Mouse (Mus musculus) ZHBTc4 (cell line): ENCODE measurements around the gene Tmem189.

Experiments used
- DNase-seq: peaks from one replicate; pipeline ENCODE4 v3.0.0-alpha.2; 2011; ENCODE audit warnings: low read depth, low spot score

Gene Tmem189

DNA sequence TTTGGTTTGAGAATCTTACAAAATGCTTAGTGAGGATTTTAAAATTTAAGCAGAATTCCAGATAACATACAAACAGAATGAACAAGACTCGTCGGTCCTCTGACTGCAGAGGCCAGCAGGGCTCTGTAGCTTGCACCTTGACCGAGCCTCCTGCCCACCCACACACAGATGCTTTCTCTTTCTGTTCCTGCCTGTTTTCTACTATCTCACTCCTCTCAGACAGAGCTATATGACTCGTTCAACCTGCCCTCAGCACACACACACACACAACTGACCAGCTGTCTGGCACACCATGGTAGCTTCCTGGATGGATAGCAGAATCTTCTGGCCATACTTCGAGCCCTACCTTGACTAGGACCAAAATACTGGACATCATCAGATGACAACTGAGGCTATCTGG, 66.7 kb downstream of the Tmem189 start:
- DNase-seq = no peak

DNA sequence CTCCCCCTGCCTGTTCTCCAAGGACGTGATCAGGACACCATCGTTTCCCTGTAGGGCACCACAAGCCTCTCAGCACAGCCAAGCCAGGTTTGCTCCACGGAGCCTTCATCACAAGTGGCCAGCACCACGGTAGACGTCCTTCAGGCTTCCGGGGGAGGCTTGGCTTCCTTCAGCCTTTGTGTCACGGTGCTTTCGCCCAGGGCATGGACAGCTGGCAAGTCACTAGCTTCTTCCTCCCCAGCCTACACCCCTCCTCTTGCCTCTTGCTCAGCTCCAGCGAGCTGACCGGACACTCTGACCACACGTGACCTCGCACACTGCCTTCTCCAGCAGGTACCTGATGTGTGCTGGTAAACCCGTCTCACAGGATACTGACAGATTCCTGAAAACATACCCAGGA, 67.3 kb downstream of the Tmem189 start:
- no peak for DNase-seq

DNA sequence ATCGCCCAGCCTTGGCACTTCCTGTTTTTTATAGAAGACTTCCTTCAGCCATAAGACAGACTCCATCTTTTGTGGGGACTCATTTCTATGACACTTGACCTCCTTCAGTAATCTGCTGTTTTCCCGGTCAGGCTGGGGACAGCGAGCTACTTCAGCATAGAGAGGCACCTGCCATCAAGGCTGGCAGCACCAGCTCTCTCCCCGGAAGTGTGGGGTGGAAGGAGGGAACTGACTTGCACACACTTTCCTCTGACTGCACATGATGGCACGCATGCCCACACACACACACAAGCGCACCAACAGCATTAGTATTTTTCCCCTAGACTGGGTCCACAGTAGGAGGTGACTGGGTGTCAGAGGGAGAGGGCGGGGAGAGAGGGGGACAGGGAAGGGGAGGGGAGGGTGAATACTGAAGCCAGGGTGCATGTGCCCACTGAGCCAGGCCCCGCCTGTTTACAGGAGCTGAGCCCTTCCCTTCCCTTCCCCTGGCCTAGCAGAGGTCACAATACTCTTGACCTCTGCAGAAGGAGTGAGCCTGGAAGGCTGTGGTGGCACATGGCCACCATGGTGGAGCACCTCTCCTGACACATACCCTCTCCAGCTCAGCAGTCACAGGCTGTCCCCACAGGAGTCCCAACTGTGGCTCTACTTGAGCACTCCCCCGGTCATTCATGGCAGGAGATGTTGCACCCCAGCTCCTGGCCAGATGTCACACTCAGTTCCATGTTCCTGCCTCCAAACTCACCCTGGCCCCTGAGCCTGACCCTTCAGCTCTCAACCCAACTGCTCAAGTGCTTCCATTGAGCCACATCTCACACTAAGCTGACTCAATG, 68.2 kb downstream of the Tmem189 start:
- DNase-seq = no peak

DNA sequence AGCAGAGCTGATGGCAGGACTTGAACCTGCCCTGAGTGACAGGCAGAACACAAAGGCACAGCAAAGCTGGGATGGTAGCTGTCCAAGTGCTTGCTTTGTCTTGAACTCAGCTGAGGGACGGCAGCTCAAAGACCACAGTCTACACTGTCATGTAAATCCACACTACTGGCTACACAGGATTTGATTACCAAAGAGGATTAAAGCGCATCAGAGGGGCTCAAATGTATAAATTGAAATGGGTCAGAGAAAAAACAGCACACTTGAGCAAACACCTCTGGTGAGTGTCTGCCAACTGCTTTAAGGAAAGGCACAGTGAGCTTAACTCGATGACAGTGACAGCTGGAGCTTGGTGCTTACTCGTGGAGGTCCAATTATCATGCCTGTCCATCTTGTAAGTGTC, 72.2 kb downstream of the Tmem189 start:
- DNase-seq = peak; percentile 50

DNA sequence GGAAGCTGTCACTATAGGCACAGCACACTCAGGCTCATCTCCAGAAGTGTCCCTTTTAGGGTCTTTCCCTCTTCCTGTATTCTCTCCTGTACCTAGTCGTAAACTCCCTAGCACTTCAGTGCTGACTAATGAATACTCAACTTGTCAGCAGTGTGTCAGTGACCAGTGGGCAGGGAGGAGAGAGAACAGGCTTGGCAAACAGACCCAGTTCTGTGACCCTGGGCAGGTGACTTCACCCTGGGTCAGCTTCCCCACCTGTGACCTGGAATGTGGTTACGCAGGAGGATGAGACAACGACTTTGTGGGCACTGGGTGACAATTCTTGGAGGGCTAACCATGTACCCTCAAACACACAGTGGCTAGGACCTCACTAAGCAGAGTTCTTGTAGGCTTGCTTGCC, 72.6 kb downstream of the Tmem189 start:
- no peak for DNase-seq

DNA sequence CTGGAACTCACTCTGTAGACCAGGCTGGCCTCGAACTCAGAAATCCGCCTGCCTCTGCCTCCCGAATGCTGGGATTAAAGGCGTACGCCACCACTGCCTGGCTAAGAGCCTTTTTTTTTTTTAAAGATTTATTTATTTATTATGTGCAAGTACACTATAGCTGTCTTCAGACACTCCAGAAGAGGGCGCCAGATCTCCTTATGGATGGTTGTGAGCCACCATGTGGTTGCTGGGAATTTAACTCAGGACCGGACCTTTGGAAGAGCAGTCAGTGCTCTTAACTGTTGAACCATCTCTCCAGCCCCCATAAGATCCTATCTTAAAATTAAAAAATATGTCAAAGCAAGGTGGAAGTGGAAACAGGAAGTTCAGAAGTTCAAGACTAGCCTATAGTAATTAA, 76.3 kb downstream of the Tmem189 start:
- DNase-seq = peak; percentile 50

DNA sequence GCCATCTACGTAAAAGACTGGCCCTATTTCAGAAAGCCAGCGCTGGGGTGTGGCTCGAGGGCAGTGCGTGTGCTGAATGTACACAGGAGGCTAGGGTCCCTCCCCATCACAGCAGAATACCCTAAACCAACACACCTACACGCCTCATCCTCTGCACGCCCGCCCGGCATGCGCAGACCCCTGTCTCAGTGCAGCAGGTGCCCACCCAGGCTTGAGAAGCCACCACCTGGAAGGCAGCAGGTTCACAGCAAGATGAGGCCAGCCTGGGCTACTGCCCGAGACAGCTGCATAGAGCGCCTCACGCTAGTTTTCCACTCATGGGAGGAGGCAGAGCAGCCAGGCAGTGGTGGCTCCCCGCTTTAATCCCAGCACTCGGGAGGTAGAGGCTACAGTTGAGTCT, 77.5 kb downstream of the Tmem189 start:
- DNase-seq = no peak

DNA sequence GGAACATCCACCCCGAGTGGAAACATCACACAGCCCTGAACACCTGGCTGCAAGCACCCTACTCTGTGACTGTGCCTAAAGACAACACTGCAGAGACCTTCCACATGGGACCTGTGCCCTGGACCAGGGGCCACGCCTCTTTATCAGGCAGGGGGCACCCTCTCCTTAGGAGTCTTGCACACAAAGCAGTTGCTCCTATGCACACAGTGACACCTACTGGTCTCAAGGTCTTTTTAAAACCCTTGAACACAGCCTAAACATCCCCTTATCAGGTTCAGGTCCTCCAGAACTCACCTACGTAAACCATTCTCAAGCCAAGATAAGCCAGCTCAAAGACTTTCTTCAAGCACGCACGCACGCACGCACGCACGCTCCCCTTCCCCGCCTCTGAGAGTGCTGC, 78.3 kb downstream of the Tmem189 start:
- DNase-seq = peak; percentile 42

DNA sequence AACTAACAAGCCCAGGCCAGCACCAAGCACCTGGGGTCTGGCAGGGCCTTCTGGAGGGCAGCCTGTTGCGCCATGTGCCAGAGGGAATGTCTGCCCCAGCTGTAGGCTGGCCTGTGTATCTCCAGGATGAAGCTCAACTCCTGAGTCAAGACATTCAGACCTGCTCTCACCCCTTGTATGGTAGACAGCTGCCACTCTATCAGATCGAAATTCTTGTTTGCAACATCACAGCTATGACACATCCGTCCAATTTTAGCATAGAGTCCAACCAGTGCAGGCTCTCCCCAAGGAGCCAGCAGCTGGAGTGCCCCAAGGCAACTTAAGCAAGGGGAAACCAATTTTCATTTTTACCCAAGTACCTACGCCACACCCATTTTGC, 82.9 kb downstream of the Tmem189 start:
- DNase-seq = no peak

DNA sequence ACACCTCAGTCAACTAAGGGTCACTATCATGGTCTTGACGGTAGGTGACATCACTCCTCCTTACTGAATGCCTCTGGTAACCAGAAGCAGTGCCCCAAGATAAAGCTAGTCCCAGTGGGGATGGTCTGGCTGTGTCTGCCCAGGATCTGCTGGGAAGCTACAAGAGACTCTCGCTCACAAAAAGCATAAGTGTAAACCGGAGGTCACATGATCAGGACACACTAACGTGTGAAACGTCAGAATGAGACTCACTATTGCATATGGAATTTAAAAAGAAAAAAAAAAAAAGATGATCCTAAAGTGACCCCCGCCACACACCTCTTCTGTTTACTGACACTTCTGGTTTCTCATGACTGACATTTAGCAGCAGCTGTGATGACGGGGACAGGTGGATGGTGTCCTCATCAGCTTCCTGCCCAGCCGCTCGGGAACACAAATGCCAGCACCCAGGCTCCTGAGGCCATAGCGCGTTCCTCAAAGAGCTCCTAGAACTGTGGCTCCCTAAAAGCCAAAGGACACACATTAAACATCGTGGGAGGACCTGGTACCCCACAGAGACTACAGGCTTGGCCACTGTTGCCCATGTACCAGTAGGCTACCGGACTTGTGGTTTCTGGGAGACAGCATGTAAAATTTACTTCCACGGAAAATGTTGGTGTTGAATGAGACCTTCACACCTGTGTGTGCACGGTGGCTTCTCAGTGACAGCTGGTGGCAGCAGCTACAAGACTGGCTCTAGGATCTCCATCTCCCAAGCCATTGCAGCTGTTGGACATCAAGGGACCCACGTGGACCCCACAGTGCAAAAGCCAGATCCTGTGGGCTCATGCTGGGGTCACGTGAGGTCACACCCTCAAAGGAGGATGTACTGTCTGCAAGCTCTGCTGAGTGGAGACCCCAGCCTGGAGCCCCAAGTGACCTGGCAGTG, 83.5 kb downstream of the Tmem189 start:
- no peak for DNase-seq

DNA sequence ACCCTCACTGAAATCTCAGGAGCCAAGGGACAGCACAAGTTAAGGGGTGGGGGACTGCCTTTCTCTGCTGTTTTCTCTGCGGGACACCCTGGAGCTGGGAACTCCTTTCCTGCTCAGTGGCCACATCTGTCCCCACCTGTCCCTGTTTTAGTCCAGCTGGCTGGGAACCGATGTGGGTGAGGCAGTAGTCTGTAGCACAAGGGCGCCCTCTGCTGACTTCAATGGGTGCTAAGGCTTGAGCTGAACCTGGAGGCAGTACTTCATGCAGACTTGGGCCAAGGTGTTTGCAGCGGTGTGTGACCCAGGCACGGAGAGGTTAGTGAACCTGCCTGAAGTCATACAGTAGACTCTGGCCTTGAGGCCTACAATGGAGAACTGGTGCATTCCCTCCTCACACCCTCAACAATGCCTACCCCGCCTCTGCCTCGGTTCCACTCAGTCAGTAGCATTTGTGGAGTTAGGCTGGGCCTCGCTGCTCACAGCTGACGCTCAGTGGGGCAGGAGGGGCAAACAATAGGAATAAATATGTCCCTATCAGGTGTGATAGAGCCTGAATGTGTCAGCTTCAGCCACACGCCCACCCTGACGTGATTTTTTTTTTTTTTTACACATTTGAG, 84.3 kb downstream of the Tmem189 start:
- DNase-seq = peak; percentile 89

DNA sequence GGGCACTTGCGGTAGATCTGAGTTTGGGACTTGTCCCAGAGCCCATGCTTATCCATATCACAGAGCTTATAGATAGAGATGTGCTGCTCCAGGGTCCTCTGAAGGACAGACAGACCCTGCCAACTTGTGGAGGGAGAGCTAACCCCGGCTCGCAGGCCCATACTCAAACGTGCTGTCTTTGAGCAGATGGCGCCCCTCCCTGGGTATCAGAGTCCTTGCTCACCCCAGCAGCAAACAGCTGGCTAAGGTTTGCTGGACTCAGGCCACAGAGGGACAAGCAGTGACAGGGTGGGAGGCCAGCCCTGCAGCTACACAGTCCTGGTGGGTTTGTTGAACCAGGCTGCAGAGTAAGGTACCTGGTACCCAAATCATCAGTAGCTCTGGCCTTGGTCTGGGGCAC, 86.6 kb downstream of the Tmem189 start:
- no peak for DNase-seq

DNA sequence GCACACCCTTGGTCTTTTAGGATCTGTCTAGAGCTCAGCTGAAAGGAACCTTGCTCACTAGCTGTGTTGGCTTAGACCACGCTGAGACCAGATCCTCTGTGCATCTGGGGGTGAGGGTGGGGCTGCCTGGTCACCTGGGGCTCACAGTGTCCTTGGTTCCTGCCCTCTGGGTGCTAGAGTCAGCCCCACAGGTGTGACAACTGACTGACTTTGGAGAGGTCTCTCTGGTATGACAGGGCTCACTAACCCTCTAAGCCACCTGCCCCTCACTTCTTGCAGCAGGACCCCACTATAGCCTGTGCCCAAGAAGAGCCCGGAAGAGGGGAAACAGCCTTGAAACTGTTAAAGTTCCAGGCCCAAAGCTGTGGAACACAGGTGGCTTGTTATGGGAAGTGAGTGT, 87.3 kb downstream of the Tmem189 start:
- no peak for DNase-seq

DNA sequence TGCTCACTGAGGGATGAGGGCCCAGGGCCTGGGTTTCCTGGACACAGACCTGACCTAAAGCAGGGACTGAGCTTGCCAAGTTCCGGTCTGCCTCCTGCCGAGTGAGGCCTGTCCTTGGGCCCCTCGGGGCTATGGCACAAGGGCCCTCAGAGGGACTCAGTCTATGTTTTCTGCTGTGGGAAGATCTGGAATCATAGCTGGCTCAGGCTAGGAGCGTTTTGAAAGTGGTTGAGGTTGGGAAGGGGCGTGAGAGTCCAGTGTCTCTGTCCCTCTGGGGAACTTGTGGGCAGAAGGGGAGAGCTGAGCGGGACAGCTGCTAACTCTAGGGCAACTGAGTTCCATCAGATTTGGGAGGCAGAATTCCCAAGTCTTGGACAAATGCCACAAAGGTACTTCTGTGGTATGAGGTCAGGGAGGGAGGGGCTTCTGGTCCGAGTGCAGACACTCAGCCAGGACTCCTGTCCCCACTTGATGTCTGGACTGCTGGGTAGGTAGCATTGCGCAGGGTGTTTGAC, 89.1 kb downstream of the Tmem189 start:
- no peak for DNase-seq

DNA sequence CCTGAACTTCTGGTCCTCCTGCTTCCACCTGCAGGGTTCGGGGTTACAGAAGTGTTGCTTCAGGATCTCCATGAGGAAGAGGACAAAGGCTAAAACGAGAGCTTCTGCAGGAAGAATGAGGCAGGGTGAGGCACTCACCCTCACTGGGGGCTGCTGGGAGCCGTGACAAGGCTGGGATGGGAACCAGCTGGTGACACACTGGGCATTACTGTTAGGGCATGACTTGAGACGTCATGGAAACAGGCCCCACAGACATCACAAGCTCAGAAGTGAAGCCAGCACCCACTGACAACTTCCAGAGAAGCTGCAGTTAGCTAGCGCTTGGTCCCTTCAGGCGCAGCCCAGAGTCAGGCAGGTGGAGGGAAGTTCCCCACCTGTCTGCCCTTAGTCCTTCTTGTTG, 89.7 kb downstream of the Tmem189 start:
- no peak for DNase-seq

DNA sequence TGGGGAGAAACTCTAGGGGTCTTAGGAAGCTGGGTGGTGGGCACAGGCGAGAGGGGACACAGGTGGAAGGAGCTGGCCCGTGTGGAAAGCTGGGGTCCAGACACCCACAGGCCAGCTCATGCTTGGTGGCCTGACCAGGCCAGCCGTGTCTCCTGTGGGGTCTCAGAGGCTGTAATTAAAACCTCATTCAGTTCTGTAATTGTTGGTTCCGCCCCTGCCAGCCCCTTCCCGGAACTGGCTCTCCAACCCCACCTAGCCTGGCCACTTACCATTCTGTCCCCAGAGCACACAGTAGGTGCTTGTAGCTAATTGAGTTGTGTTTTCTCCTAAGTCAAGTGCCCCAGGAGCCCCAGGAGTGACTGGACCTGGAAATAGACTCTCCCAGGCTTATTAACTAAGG, 90.4 kb downstream of the Tmem189 start:
- no peak for DNase-seq

DNA sequence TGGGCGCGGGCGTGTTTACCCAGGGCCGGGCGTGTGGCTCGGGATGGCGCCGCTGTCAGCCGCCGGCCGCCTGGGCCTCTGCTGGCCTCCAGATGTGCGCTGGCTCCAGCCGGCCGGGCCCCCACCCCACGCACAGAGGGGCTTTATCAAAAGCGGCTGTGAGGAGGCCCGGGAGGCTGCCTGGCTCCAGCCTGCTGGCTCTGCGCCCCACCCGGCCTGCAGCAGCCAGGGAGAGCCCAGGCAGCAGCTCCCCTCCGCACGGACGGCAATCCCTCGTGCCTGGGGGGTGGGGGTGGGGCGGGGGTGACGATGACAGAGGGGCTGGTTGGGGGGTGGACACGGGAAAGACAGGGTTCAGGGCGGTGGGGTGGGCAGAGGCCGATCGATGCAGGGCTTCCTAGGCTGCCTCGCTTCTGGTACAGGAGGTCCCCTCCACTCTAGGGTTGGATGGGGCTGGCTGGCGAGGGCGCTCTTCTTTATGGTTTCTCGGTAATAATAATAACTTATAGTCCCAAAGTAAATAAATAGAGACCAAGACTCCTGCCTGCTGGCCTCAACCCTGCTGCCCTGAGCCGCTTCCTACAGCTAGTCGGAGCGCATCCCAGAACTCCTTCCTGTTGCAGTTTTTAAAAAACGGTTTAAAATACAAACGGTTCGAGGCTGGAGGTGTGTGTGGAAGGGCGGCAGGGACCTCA, 92.0 kb downstream of the Tmem189 start:
- no peak for DNase-seq

DNA sequence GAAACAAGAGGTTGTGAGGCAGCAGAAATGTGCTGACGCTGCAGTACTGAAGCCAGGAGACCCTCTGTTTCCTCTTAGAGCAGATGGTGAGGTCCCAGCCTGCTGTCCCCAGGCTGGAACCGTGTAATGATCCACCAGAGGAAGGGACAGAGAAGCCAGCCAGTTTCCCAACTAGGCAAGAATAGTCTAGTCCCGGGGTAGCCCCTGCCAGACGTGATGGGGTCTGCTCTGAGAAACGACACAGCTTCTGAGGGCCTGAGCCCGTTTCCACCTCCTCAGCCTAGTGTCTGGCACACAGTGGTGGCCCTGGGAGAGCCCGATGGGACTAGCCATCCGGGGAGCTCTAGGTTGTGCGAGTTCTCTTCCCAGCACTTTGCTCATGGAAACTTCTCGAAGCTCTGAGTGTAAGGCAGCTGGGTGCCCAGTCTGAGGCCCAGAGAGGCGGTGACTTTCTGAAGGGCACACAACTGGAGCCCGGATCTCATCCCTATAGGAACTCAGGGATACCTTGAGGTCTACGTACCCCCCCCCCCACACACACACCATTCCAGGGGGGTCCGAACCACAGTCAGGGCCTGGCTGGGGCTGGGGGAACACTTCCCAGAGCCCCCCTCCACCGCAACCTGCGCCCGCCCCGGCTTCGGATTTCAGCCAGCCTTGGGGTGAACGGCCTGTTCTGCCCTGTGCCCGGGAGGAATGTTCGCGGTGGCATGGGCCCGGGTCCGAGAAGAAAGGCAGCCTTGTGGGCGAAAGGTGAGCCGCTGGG, 92.7 kb downstream of the Tmem189 start:
- DNase-seq = no peak

DNA sequence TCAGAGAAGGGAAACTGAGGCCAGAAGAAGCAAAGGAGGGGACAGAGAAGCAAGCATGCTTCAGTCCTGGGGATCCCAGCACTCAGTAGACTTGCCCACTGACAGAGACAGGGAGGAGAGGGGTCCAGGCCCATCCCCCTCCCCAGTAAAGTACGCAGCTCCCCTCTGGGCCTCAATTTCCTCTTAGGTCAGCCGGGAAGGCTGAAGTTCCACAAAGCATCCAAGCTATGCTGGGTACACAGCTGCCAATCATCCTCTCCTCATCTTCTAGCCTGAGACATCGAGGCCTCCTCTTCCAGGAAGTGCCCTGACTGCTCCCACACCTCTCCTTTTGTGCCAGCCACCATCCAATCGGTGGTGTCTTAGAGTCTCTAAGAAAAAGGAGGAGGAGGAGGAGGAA, 93.4 kb downstream of the Tmem189 start:
- no peak for DNase-seq

DNA sequence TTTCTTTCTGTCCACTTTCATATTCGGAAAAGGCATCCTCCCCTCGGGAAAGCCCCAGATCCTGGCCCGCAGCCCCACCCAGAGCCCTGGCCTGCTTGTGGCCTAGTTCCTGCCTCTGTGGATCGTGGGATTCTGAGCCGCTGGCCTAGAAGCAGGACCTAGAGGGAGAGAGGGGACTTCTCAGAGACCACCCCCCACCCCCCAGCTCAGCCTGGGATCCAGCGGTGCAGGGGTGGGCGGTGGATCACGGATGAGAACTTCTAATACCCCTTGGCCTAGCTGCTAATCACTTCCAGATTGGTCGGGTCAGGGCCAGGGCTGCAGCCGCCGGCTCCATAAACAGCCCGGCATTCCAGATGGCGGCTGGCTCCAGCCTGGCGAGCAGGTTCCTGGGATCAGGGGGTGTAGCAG, 93.9 kb downstream of the Tmem189 start:
- peak; percentile 32 for DNase-seq

DNA sequence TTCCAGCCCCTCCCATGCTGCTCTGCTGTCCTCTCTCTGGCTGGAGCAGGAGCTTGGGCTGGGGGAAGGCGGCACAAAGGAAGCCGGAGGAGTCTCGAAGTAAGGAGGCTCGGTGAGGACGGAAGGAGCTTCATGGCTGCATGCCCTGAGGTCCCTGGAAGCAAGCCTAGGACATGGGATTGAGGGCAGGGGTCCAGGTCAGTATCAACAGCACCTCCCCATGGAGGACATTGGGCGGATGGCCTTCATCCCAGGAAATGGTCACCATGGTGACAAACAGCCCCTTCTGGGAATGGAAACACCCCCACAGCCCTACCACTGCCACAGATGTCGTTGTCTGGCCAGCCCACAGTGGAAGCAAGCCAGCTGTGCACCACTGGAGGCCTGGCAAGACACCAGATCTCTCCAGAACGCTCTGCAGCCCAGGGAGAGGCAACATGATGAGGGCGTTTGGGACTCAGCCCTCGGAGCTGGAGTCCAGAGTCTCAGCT, 95.1 kb downstream of the Tmem189 start:
- DNase-seq = no peak
